Mouse (Mus musculus): ENCODE data around the gene Krtap5-5. TPM values are rescaled to one million over a fixed set of nuclear protein-coding genes. Genes with fewer than 3 reads are reported as not detected.
A peak's percentile ranks its signal among the peaks of the same experiment; 100 is the strongest.
"Not testable (repeated sequence)": the region's sequence is repeated elsewhere in the genome, so short reads cannot be mapped to it uniquely, and the experiment has no call there.

Krtap5-5 gene
- total RNA-seq (2014; rRNA removed) (not detected in 2 replicates), polyA plus RNA-seq (2012; rRNA removed) (not detected in 2 replicates)

GRCm38 (mm10) chr7:142229871-142230270 lies at the start of gene Krtap5-5:
TSS of gene Krtap5-5 (minus strand) at chr7:142229971.
- not testable (repeated sequence) for H3K27ac ChIP-seq (replicated peaks; ENCODE audit: insufficient read depth, low read depth, low read length); H3K4me1 ChIP-seq (ENCODE audit: control insufficient read depth, insufficient read depth, low read length); H3K27me3 ChIP-seq (ENCODE audit: control insufficient read depth, insufficient read depth, low read length); H3K9ac ChIP-seq (ENCODE audit: low read depth, low read length); H3K79me2 ChIP-seq (ENCODE audit: control insufficient read depth, insufficient read depth, low read length); H3K36me3 ChIP-seq (ENCODE audit: control insufficient read depth, insufficient read depth, low read length); H3K4me3 ChIP-seq (ENCODE audit: insufficient read depth, low read depth, low read length); DNase-seq (ENCODE audit: extremely low read depth, low read depth, low spot score)
- WGBS, result 36% methylated on average over 3 of the region's 3 CpGs

GRCm38 (mm10) chr7:142279291-142279690 lies 49.5 kb upstream of the Krtap5-5 start:
- 95% methylated on average over 1 of the region's 1 CpGs for WGBS

GRCm38 (mm10) chr7:142278183-142278582 lies 48.4 kb upstream of the Krtap5-5 start:
- WGBS, result 0% methylated on average over 3 of the region's 3 CpGs
- peak; percentile 18 for DNase-seq (ENCODE audit: extremely low read depth, low read depth, low spot score)
- TF ChIP-seq CTCF (IDR thresholded peaks at IDR 0.05; ENCODE audit: low read depth, low read length), result peak; percentile 78

More at GRCm38 (mm10) chr7:142279291-142279690, 49.5 kb upstream of the Krtap5-5 start:
- H3K27me3 ChIP-seq (ENCODE audit: control insufficient read depth, insufficient read depth, low read length); H3K4me1 ChIP-seq (ENCODE audit: control insufficient read depth, insufficient read depth, low read length); H3K36me3 ChIP-seq (ENCODE audit: control insufficient read depth, insufficient read depth, low read length); H3K79me2 ChIP-seq (ENCODE audit: control insufficient read depth, insufficient read depth, low read length); H3K27ac ChIP-seq (replicated peaks; ENCODE audit: insufficient read depth, low read depth, low read length); DNase-seq (ENCODE audit: extremely low read depth, low read depth, low spot score); H3K4me3 ChIP-seq (ENCODE audit: insufficient read depth, low read depth, low read length); H3K9ac ChIP-seq (ENCODE audit: low read depth, low read length): not testable (repeated sequence)

GRCm38 (mm10) chr7:142274263-142274662 lies 44.5 kb upstream of the Krtap5-5 start, which contains the start of gene Gm4559:
TSS of gene Gm4559 (minus strand) at chr7:142274363.
- not testable (repeated sequence) for H3K4me3 ChIP-seq (ENCODE audit: insufficient read depth, low read depth, low read length); H3K27me3 ChIP-seq (ENCODE audit: control insufficient read depth, insufficient read depth, low read length)

More at GRCm38 (mm10) chr7:142278183-142278582, 48.4 kb upstream of the Krtap5-5 start:
- not testable (repeated sequence) for H3K27ac ChIP-seq (replicated peaks; ENCODE audit: insufficient read depth, low read depth, low read length); H3K4me1 ChIP-seq (ENCODE audit: control insufficient read depth, insufficient read depth, low read length); H3K36me3 ChIP-seq (ENCODE audit: control insufficient read depth, insufficient read depth, low read length); H3K4me3 ChIP-seq (ENCODE audit: insufficient read depth, low read depth, low read length); H3K9ac ChIP-seq (ENCODE audit: low read depth, low read length); H3K79me2 ChIP-seq (ENCODE audit: control insufficient read depth, insufficient read depth, low read length); H3K27me3 ChIP-seq (ENCODE audit: control insufficient read depth, insufficient read depth, low read length)

GRCm38 (mm10) chr7:142258254-142258653 lies 28.5 kb upstream of the Krtap5-5 start, which contains the start of gene Gm2431:
TSS of gene Gm2431 (minus strand) at chr7:142258354.
- H3K4me1 ChIP-seq (ENCODE audit: control insufficient read depth, insufficient read depth, low read length); H3K27me3 ChIP-seq (ENCODE audit: control insufficient read depth, insufficient read depth, low read length); H3K79me2 ChIP-seq (ENCODE audit: control insufficient read depth, insufficient read depth, low read length); H3K9ac ChIP-seq (ENCODE audit: low read depth, low read length); H3K36me3 ChIP-seq (ENCODE audit: control insufficient read depth, insufficient read depth, low read length); H3K4me3 ChIP-seq (ENCODE audit: insufficient read depth, low read depth, low read length); H3K27ac ChIP-seq (replicated peaks; ENCODE audit: insufficient read depth, low read depth, low read length); DNase-seq (ENCODE audit: extremely low read depth, low read depth, low spot score): not testable (repeated sequence)
- WGBS, result 36% methylated on average over 1 of the region's 1 CpGs

More at GRCm38 (mm10) chr7:142274263-142274662, 44.5 kb upstream of the Krtap5-5 start, which contains the start of gene Gm4559:
- not testable (repeated sequence) for H3K9ac ChIP-seq (ENCODE audit: low read depth, low read length); H3K79me2 ChIP-seq (ENCODE audit: control insufficient read depth, insufficient read depth, low read length); H3K36me3 ChIP-seq (ENCODE audit: control insufficient read depth, insufficient read depth, low read length); H3K4me1 ChIP-seq (ENCODE audit: control insufficient read depth, insufficient read depth, low read length); H3K27ac ChIP-seq (replicated peaks; ENCODE audit: insufficient read depth, low read depth, low read length); DNase-seq (ENCODE audit: extremely low read depth, low read depth, low spot score)

- Histone ChIP-seq H3K4me1 (ENCODE audit: control insufficient read depth, insufficient read depth, low read length) (no peaks in the 10 kb centered on the region), H3K36me3 (ENCODE audit: control insufficient read depth, insufficient read depth, low read length) (no peaks in the 10 kb centered on the region), H3K27me3 (ENCODE audit: control insufficient read depth, insufficient read depth, low read length) (peaks cover 3% of the 10 kb centered on the region; the same call in 1 of the 2 replicates), H3K79me2 (ENCODE audit: control insufficient read depth, insufficient read depth, low read length) (no peaks in the 10 kb centered on the region), H3K27ac (replicated peaks; ENCODE audit: insufficient read depth, low read depth, low read length) (no peak overlapping the region), H3K9ac (ENCODE audit: low read depth, low read length) (no peak overlapping the region), H3K4me3 (ENCODE audit: insufficient read depth, low read depth, low read length) (no peak overlapping the region)
- TF ChIP-seq POLR2A (IDR thresholded peaks at IDR 0.05; ENCODE audit: extremely low read depth, insufficient read depth, low read length) (no peak), CTCF (IDR thresholded peaks at IDR 0.05; ENCODE audit: low read depth, low read length) (peak; percentile 77)
- WGBS, result 0% methylated on average over 2 of the region's 2 CpGs
- peak; percentile 8 for DNase-seq (ENCODE audit: extremely low read depth, low read depth, low spot score)
Observed at GRCm38 (mm10) chr7:142255517-142255916, 25.7 kb upstream of the Krtap5-5 start.
